Mouse (Mus musculus) adrenal gland, postnatal 14 days (tissue): Measurements from ENCODE around the gene Tex22. TPM values are rescaled to one million over a fixed set of nuclear protein-coding genes. Genes with fewer than 3 reads are reported as not detected.

ENCODE experiments used
- DNase-seq: peaks from one replicate; pipeline ENCODE4 v3.0.0; 2021; ENCODE audit warnings: mixed read lengths
- long read RNA-seq, 2 experiments: library from polyadenylated mRNA; stranded (forward); transcript quantifications; one replicate each; pipeline ENCODE4 v2.0.0; 2021
- total RNA-seq: library from RNA; stranded (reverse); gene quantifications from 2 replicates; pipeline ENCODE4 v1.2.3, GENCODE M21; 2021

The Tex22 gene
- total RNA-seq = 0.37 and 0.49 TPM in 2 replicates
- long read RNA-seq, experiment 1 = 0 reads
- long read RNA-seq, experiment 2 = 0 reads

DNA sequence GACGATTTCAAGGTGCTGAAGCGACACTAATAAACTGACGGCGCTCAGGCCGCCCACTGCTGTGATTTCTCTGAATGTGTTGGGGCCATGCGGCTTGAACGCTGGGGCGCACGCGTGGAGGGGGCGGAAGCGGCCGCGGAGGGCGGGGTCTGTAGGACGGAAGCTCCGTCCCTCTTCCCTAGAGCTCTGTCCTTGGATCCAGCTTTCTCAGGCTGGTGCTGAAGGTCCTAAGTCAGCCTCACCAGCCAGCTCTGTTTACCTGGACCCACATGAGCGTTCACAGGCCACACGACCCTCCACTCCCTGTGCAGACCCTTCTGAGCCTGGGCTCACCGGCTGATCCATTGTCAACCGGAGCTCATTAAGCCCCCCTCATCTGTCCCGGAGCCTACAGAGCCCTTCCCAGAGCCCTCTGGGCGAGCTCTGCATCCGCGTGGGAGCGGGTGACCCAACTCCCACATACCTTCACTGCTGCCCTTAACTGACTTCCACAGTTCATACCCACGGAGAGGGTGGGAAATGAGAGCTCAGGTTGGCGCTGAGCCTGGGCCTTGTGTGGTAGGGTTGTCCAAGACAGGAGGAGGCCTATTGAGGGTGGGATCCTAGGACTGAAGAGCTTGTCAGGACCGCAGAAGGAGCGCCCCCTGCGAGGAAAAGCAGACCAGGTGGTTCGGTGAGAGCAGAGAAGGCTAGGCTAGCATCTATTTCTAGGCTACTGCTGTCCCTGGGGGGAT, at the start of gene Tex22:
Tex22 (plus strand) TSS at position 174 of the 734 bp plus-strand sequence.
- peak; percentile 95 for DNase-seq

DNA sequence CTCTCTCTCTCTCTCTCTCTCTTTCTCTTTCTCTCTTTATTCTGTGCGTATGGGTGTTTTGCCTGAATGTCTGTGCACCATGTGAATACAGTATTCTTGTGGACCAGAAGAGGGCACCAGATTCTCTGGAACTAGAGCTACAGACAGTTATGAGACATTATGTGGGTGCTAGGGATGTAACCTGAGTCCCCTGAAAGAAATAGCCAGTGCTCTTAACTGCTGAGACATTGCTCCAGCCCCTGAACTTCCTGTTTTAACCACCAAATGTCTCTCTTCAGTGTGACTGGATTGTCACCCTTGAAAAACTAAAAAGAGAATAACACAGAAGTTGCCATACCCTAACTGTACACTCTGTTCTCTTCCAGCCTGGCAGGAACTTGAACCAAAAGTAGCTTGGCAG, 47.7 kb upstream of the Tex22 start:
- DNase-seq = no peak

DNA sequence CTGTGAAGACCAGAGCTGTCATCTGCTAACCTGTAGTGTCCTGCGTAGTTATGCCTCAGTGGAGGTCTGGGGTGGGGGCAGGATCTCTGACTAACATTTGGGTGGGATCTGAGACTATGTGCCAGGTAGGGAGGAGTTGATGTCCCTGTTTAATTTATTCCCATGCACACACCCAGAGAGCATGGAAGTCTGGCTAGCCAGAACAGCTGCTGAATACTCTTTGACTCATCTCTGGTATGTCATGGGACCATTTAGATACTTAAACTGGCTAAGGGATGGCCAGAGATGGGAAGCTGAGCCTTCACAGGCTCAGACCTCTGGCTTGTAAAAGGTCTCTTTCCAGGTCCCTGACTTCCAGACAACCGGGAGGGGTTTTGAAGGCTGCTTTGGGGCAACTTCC, 46.8 kb upstream of the Tex22 start:
- no peak for DNase-seq

DNA sequence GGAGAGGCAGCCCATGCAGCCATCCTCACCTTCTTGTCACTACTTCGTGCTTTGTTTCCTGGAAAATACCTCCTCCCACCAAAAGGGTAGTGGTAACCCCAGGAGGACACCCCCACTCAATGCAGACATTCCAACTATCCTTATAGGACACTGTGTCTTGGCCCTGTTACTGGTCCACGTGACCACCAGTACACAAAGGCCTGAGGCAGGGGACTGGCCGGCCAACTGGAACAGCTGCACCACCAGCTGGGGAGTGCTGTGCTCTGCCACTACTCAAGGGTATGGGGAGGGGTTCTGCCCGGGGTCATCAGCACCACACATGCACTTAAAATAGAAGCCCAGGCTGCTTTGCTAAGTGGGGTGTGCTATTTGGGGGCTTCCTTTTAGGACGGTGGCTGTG, 46.2 kb upstream of the Tex22 start:
- no peak for DNase-seq

DNA sequence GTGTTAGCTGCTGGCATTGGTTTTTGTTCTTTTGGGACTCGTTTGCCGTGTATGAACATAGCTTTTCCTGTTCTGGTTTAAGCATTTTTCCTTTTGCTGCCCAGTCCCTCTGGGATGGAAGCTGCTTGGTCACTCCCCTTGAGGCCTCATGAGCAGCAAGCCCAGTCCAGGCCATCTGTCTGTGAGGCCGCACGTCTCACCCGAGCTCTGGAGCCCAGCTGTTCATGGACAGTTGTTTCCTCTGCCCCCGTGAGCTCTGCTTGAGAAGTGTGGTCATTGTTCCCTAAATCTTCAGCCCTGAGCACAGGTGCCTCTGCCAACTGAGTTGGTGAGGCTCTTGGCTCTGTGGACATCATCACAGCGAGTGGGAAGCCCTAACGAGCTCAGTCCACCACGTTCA, 45.4 kb upstream of the Tex22 start:
- no peak for DNase-seq

DNA sequence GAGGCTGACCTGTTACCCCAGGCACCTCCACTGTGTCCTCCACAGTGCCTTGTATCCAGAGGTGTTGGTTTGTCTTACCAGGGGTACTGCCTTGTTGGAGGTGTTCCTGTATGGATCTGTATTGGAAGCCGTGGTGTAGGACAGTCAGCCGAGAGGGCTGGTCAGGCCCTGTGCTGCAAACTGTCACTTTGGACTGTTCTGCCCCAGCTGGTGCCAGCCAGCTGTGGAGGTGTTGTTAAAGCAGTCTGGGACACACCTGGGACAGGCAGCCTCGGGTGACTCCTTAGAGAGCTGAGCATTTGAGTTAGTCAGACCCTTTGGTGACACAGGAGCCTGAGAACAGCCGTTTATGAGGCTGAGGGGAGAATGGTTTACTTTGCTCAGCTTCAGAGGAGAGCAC, 44.3 kb upstream of the Tex22 start:
- no peak for DNase-seq

DNA sequence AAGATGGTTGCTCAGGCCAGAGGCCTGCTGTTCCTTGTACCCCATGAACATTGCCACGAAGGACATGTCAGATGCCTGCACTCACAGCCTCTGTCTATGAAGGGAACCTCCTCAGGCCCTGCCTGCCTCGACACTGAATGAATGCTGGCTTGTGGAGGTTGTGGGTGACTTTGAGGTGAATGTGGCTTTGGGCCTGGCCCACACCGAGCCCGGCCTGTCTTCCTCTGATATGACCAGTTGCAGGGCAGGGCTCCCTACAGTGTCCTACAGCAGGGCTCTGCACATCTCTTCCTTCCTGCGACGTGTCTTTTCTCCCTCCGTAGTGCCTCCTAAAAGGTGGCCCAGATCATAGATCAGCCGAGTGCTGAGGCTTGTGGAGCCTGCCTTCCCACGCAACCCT, 43.3 kb upstream of the Tex22 start:
- no peak for DNase-seq

DNA sequence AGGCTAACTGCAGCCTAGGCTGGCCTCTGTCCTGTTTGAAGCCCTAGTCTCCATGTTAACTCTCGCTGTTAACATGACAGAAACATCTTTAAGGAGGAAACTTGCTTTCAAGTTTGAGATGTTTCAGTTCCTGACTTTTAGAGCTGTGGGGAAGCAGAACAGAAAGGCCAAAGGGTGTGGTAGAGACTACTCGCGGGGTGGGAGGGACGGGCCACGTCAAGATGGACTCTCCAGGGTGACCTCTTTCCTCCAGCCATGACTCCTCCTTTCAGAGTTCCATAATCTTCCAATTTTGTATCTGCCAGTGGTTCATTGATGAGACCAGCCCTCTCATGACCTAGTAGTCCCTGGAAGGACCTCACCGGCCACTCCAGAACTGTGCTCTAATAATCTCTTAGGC, 42.9 kb upstream of the Tex22 start:
- no peak for DNase-seq

DNA sequence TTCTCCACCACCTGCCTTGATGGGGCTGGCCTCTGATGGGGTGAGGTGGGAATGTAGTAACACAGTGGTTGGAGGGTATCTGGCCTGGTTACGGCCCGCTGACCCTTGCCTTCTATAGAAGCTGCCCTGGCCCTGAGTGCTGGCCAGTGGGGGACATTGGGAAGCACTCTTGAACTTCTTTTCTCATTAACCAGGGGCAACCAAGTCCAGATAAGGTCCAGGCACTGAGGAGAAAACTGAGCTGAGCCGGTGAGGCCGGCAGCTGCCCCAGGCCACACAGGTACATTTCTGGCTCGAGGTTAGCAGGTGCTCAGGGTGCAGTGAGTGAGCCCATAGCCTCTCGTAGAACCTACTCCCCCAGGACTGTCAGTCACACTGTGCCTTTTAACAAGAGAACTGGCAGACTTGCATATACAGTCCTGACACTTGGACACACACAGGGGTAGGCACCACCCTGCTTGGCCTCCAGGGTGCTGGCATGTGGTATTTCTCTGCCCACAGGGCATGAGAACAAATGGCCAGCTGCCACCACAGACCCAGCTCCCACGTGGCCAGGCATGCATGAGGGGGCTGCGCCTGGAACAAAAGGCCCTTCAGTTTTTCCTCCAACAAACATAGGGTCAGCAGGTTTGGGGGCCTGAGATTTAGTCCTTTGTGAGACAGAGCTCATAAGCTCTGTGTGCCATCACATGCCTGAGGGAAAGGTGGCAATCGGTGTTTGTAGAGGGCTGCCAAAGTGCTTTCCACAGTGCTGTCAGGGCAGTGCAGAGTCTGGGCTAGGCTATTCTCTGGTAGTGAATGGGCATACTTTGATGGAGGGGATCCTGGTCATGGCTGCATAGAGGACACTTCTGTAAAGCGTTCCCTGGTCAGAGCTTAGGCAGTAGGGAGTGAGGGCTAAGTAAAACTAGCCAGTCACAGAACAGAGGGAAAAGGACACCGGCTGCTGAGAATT, 41.7 kb upstream of the Tex22 start:
- DNase-seq = no peak

DNA sequence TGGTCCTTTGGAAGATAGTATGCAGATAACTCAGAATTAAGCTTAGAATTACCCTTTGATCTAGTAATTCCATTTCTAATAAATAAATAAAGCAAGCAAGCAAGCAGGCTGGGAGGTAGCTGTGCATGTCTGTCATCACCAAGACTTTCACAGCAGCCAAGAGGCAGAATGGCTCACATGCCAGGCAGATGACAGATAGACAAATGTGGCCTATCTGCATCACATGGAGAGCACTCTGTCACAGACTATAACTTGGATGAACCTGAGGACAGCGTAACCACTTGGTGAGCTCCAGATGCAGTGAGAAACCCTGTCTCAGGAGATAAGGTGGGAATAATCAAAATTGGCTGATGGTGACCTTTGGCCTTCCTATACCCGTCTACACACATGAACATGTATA, 39.2 kb upstream of the Tex22 start:
- no peak for DNase-seq

DNA sequence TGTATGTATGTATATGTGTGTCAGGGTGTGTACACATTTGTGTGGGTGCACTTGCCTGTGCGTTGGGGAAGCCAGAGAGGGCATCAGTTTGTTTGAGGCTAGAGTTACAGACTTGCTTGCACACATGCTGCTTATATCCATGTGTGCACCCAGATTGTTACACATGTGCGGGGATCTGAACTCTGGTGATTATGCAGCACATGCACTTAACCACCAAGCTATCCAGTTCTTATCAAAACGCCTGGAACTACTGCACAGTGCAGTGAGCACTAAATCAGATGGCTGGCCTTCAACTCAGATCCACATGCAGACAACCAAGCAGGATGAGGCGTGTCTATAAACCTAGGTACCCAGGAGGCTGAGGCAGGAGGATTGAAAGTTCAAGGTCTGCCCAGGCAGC, 37.3 kb upstream of the Tex22 start:
- no peak for DNase-seq

DNA sequence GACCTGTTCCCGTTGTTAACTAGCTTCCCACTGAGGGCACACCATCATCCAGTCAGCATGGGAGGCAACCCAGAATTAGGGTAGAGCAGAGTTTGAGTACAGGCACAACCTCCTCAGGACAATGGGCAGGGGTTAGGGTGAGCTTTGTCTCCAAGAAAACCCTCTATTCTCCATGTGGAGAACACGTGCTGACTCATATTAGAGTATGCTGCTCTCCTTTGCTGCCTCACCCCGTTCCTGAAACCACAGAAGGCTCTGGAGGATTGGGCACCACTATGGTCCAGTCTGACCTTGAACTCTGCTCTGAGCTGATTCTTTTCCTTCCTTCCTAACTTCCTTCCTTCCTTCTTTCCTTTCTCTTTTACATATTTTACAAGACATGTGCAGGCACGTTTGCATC, 35.9 kb upstream of the Tex22 start:
- DNase-seq = no peak

DNA sequence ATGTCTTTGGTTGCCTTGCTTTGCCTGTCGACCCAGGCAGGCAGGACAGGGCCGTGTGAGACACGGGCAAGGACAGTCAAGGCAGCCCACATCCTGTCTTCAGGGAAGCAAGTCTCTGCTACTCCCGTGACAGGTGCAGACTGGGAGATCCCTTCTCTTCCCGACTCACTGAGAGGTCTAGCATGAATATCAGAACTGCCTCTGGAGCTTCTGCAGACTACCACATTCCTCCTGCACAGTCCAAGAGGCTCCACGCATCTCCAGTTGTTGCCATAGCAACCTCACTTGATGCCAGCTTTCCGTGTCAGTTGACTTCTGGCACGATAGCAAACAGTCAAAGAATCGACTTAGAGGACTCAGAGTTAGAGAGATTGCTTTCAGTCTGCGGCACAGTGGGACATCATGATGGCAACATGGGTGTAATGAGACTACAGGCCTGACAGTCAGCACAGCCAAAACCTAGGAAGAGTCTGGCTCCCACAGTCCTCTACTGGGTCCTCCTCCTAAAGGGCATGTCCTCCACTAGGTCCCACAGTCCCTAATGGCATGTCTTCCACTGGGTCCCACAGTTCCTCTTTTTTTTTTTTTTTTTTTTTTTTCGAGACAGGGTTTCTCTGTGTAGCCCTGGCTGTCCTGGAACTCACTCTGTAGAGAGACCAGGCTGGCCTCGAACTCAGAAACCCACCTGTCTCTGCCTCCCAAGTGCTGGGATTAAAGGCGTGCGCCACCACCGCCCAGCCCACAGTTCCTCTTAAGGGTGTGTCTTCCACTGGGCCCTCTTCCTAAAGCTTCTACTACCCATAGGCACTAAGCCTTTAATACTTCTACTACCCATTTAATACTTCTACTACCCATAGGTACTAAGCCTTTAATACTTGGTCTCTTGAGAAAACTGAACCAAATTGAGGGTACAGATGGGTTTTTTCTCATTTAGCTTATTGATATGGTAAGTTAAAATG, 32.5 kb upstream of the Tex22 start:
- DNase-seq = peak; percentile 40

DNA sequence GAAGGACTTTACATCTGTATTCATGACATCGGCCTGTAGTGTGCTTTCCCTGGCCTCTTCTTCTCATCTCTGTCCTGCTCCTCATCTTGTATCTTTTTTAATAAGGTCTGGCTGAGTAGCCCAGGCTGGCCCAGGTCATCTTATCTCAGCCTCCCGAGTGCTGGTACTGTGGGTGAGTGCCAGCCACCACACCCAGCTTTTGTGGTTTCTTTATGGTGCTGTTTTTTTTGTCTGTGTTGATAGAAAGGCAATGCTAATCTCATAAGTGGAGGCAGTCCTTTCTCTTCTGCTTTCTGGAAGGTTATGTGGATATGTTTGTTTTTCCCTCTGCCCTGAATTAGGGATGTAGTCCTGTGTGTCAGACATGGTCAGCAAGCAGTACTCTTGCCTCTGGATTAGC, 31.8 kb upstream of the Tex22 start:
- DNase-seq = no peak

DNA sequence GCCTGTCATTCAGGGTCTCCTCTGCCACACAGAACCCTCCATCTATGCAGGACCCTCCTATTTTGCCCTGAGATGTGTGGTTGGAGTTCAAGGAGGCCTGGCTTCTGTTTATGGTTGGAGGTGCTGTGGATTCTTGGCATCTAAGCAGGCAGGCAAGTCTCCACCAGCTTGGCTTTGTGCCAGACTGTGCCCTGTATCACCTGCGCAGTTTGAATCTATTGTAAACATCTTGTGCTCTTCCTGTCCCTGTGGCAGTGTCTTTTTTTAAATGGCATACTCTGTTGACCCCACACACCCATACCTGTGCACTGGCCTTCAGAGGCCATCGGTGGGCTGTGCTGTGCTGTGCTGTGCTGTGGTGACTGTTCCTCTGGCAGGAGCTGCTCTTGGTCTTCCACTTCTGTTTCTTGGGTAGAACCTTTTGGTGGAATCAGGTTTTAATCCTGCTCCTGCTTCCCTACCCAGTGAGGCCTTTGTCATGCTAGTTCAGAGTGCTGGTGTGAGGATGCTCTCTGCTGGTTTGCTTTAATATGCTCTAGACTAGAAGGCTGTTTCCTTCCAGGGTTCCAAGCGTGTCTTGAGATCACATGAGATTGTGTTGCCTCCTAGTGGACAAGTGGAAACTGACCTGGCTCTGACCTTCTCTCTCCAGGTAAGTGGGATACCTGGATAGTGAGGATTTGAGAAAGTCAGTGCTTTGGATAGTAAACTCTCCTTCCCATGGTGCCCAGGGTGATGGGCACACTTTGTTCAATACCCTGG, 29.2 kb upstream of the Tex22 start:
- DNase-seq = peak; percentile 36

DNA sequence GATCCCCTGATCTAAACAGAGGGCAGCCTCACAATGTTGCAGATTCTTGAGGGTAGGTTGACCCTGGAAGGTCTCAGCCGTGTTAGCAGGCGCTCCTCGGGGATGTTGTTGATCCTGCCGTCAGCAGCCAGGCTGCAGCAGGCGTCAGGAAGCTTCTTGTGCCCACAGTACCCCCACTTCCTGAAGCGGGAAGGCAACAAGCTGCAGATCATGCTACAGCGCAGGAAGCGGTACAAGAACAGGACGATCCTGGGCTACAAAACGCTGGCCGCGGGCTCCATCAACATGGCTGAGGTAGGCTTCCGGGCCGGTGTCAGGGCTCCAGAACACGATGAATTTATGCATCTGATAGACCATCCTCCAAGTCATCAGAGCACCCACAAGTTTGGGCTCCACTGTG, 27.4 kb upstream of the Tex22 start:
- DNase-seq = no peak

DNA sequence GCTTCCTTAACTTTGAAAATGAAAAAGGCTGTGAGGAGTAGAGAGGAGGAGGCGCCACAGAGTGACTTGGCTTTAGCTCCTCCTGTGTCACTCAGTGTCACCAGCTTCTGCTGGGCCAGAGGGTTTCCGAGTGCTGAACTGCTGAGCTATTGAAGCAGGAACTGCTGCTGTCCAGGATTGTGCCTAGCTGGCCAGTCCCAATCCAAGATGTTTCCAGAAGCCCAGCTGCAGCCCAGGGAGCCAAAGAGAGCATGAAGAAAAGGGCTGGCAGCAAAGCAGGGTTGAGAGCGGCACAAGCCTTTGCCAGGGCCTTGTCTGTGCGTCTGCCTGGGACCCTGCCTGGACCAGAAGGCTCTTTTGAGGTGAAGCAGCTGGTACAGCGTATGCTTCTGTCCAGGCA, 26.2 kb upstream of the Tex22 start:
- no peak for DNase-seq

DNA sequence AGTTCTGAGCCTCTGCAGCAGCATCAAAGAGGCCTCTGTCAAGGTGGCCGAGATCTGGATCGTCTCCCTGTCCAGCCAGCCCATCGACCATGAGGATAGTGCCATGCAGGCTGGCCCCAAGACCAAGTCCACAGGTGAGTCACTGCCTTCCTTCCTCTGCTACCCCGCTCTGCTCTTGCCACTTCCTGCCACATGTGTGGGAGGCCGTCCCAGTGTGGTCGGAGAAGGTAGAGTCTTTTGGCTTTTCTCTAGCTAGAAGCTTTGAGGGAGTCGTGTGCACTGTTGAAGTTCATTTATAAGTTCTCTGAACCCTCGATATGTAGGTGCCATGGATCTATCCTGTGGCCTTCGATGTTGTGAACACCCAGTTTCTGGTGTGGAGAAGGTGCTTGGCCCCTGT, 24.5 kb upstream of the Tex22 start:
- DNase-seq = no peak

DNA sequence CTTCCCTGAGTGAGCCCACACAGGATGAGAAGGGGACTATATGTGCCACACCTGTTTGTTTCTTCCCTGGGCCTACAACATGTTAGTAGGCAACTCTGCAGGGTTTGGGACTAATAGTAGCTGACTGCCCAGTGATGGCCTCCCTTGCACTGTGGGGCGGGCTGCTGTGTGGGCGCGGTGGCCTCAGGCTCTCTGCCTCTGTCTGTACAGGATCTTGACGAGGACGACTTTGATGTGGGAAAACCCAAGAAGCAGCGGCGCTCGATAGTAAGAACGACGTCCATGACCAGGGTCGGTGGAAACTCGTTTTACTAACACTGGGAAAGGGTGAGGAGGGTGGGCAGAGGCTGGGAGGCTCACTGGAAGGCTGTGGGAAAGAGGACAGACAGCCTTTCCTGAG, 23.6 kb upstream of the Tex22 start:
- DNase-seq = no peak

DNA sequence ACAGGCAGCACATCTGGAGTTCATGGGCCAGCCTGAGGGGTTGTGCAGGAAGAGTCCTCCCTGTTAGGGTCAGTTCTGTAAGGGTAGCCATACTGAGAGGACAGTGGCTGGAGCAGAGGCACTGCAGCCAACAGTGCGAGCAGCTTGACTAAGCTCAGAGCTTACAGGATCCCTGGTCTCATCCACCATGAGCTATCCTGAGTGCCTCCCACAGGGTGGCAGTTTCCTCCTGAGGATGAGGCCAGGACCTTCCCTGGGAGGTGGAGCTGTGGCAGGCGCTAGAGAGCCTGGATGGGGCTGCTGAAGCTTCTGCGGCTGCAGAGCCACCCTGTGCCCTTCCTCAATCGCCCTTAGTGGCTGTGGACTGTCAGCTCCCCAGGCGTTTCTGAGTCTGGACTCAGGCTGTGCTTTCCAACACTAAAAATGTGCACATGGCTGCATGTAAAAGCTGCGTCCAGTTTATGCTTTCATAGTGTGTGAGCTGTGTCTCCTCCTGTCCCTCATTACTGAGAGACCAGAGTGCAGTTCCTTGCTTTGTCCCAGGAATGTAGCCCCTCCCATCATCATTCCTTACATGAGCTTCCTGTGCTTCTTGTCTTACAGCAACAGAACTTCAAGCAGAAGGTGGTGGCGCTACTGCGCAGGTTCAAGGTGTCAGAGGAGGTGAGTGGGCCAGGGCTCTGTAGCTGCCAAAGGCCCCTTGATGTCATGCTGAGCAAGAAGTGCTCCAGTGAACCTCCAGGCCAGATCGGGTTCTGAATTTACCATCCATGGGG, 22.5 kb upstream of the Tex22 start:
- DNase-seq = no peak

DNA sequence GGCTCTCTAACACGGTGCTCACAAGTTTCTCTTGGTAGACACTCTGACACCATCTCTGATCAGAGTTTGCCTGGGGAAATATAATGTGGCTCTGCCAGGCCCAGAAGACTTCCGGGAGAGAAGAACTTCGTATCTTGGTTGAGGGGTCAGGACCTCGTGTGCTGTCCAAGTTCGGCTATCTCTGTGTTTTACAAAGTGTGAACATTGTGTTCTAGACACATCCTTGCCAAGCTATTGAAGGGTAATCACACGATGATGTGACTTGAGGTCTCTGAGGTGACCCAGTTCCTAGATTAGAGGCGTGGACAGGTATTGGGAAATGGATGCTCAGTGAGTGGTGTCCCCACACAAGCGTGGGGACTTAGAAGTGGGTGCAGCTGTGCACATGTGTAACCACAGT, 18.2 kb upstream of the Tex22 start:
- DNase-seq = no peak
